Mouse (Mus musculus) stomach, embryonic 14.5 days (tissue): ENCODE results near the gene Sgms1. TPM values are rescaled to one million over a fixed set of nuclear protein-coding genes. Genes with fewer than 3 reads are reported as not detected.

Experiments used
- ATAC-seq: fragments of 200-750 bp; cut with Nextera tagmentation; 2 replicates; pipeline ENCODE4 v1.8.0; 2017; ENCODE audit warnings: low read depth, moderate TSS enrichment; ENCODE audit not compliant: insufficient number of reproducible peaks, insufficient read depth, low FRiP score
- H3K27ac ChIP-seq: fragments of 300-500 bp; sonication (generic); 2 replicates; pipeline ENCODE4 v1.5.1; 2014; ENCODE audit warnings: mild to moderate bottlenecking, low read length, moderate library complexity, mixed read lengths
- H3K27me3 ChIP-seq: fragments of 300-500 bp; sonication (generic); 2 replicates; pipeline ENCODE4 v1.6.1; 2014; ENCODE audit warnings: low read length, control low read depth, mixed read lengths; ENCODE audit not compliant: control insufficient read depth, insufficient read depth
- H3K36me3 ChIP-seq: fragments of 300-500 bp; sonication (generic); 2 replicates; pipeline ENCODE4 v1.6.1; 2014; ENCODE audit warnings: mild to moderate bottlenecking, control low read depth, low read length, moderate library complexity, mixed read lengths; ENCODE audit not compliant: control insufficient read depth, insufficient read depth
- H3K4me1 ChIP-seq: fragments of 300-500 bp; sonication (generic); 2 replicates; pipeline ENCODE4 v1.6.1; 2014; ENCODE audit warnings: low read length, control low read depth, mixed read lengths; ENCODE audit not compliant: control insufficient read depth, insufficient read depth
- H3K4me2 ChIP-seq: fragments of 300-500 bp; sonication (generic); replicated peaks from 2 replicates; pipeline ENCODE4 v1.6.1; 2014; ENCODE audit warnings: low read depth, low read length, control low read depth
- H3K4me3 ChIP-seq: fragments of 300-500 bp; sonication (generic); 2 replicates; pipeline ENCODE4 v1.5.1; 2014; ENCODE audit warnings: low read depth, low read length, control low read depth
- H3K9ac ChIP-seq: fragments of 300-500 bp; sonication (generic); replicated peaks from 2 replicates; pipeline ENCODE4 v1.6.1; 2014; ENCODE audit warnings: low read depth, mild to moderate bottlenecking, control low read depth, low read length, moderate library complexity, mixed read lengths
- H3K9me3 ChIP-seq: fragments of 300-500 bp; sonication (generic); 2 replicates; pipeline ENCODE4 v1.6.1; 2016; ENCODE audit warnings: low read depth, low read length, control low read depth; ENCODE audit not compliant: control insufficient read depth
- WGBS: fragments of 180-500 bp; shearing (Covaris S2); extraction: QIAGEN DNeasy Blood & Tissue Kit; methylation state at CpG from one replicate; pipeline ENCODE4 v1.1.7; 2014; 5-methylcytosine and 5-hydroxymethylcytosine counted together
- polyA plus RNA-seq: library from polyadenylated mRNA; unstranded; fragments of >200 nt; fragmentation: Nextera tagmentation; extraction: Ambion mirVana; gene quantifications from 2 replicates; pipeline ENCODE4 v1.2.1, GENCODE M21; 2014

The Sgms1 gene
- polyA plus RNA-seq, 1 experiment from 2014 or later: 50.9 TPM

GRCm38 (mm10) chr19:32118496-32118895 is 271.0 kb downstream of the Sgms1 start:
- Histone ChIP-seq H3K9me3 (no peaks in the 10 kb centered on the region), H3K9ac (no peak overlapping the region), H3K4me2 (no peak overlapping the region), H3K27ac (no peak overlapping the region), H3K27me3 (no peaks in the 10 kb centered on the region), H3K36me3 (no peaks in the 10 kb centered on the region), H3K4me3 (no peak overlapping the region), H3K4me1 (no peaks in the 10 kb centered on the region)
- ATAC-seq: no peak
- WGBS: 79% methylated on average over 3 of the region's 3 CpGs

GRCm38 (mm10) chr19:32117484-32118018 is 272.0 kb downstream of the Sgms1 start:
- no peak for ATAC-seq
- Histone ChIP-seq H3K36me3 (no peaks in the 10 kb centered on the region), H3K4me2 (no peak overlapping the region), H3K4me3 (no peak overlapping the region), H3K9me3 (no peaks in the 10 kb centered on the region), H3K27ac (no peak overlapping the region), H3K4me1 (no peaks in the 10 kb centered on the region), H3K27me3 (no peaks in the 10 kb centered on the region), H3K9ac (no peak overlapping the region)
- WGBS: 78% methylated on average over 6 of the region's 6 CpGs

GRCm38 (mm10) chr19:32111866-32112790 is 277.4 kb downstream of the Sgms1 start:
- Histone ChIP-seq H3K9me3 (no peaks in the 10 kb centered on the region), H3K36me3 (no peaks in the 10 kb centered on the region), H3K9ac (no peak overlapping the region), H3K4me3 (no peak overlapping the region), H3K4me1 (no peaks in the 10 kb centered on the region), H3K27me3 (no peaks in the 10 kb centered on the region), H3K27ac (no peak overlapping the region), H3K4me2 (no peak overlapping the region)
- WGBS: 82% methylated on average over 8 of the region's 8 CpGs
- ATAC-seq: no peak

GRCm38 (mm10) chr19:32107771-32108306 is 281.7 kb downstream of the Sgms1 start, which contains the start of gene Asah2:
Asah2 (minus strand) TSS chr19:32108211.
- H3K27ac ChIP-seq: peak within 1 kb of the TSS; percentile 91
- ATAC-seq: peak; percentile 95
- H3K36me3 ChIP-seq: no peaks in the 10 kb centered on the region
- H3K4me2 ChIP-seq: peak within 1 kb of the TSS; percentile 39
- H3K9me3 ChIP-seq: no peaks in the 10 kb centered on the region
- 0 out of 2 replicates have a peak, but pooled peaks cover 2% of the 10 kb centered on the region for H3K4me1 ChIP-seq
- peak within 1 kb of the TSS; percentile 87 for H3K9ac ChIP-seq
- H3K4me3 ChIP-seq: peak within 1 kb of the TSS; percentile 74
- WGBS: under 1% methylated on average over 26 of the region's 28 CpGs
- no peaks in the 10 kb centered on the region for H3K27me3 ChIP-seq

- H3K27me3 ChIP-seq: no peaks in the 10 kb centered on the region
- no peak overlapping the region for H3K9ac ChIP-seq
- WGBS: 93% methylated on average over 2 of the region's 2 CpGs
- H3K27ac ChIP-seq: no peak overlapping the region
- no peak for ATAC-seq
- H3K4me3 ChIP-seq: no peak overlapping the region
- no peaks in the 10 kb centered on the region for H3K36me3 ChIP-seq
- peak overlapping the region; percentile 39; the same call in 1 of the 2 replicates for H3K4me2 ChIP-seq
- H3K9me3 ChIP-seq: no peaks in the 10 kb centered on the region
- 0 out of 2 replicates have a peak, but pooled peaks cover 2% of the 10 kb centered on the region for H3K4me1 ChIP-seq
Measured at GRCm38 (mm10) chr19:32106750-32107149, 282.8 kb downstream of the Sgms1 start.

- H3K9ac ChIP-seq: no peak overlapping the region
- H3K27me3 ChIP-seq: no peaks in the 10 kb centered on the region
- no peak overlapping the region for H3K4me3 ChIP-seq
- 0 out of 2 replicates have a peak, but pooled peaks cover 2% of the 10 kb centered on the region for H3K4me1 ChIP-seq
- no peaks in the 10 kb centered on the region for H3K9me3 ChIP-seq
- no peak for ATAC-seq
- no peaks in the 10 kb centered on the region for H3K36me3 ChIP-seq
- no peak overlapping the region for H3K27ac ChIP-seq
- 52% methylated on average over 4 of the region's 4 CpGs for WGBS
- H3K4me2 ChIP-seq: no peak overlapping the region
Measured at GRCm38 (mm10) chr19:32104217-32104616, 285.3 kb downstream of the Sgms1 start.

GRCm38 (mm10) chr19:32102976-32103300 is 286.6 kb downstream of the Sgms1 start:
- Histone ChIP-seq H3K27ac (no peak overlapping the region), H3K4me1 (0 out of 2 replicates have a peak, but pooled peaks cover 2% of the 10 kb centered on the region), H3K4me2 (0 out of 2 replicates have a peak overlapping the region, but pooled peaks have one; percentile 20), H3K4me3 (no peak overlapping the region; the same call in 1 of the 2 replicates), H3K36me3 (no peaks in the 10 kb centered on the region), H3K9me3 (no peaks in the 10 kb centered on the region), H3K9ac (no peak overlapping the region), H3K27me3 (no peaks in the 10 kb centered on the region)
- ATAC-seq: no peak
- 13% methylated on average over 9 of the region's 9 CpGs for WGBS

GRCm38 (mm10) chr19:32102294-32102975 is 287.1 kb downstream of the Sgms1 start:
- WGBS: 25% methylated on average over 18 of the region's 18 CpGs
- no peak for ATAC-seq
- Histone ChIP-seq H3K9ac (no peak overlapping the region), H3K9me3 (no peaks in the 10 kb centered on the region), H3K4me3 (no peak overlapping the region; the same call in 1 of the 2 replicates), H3K27ac (no peak overlapping the region), H3K4me1 (0 out of 2 replicates have a peak, but pooled peaks cover 2% of the 10 kb centered on the region), H3K27me3 (no peaks in the 10 kb centered on the region), H3K4me2 (0 out of 2 replicates have a peak overlapping the region, but pooled peaks have one; percentile 20), H3K36me3 (no peaks in the 10 kb centered on the region)
